Mouse (Mus musculus) neural tube, embryonic 12.5 days (tissue): ENCODE results near the gene Ccdc158. TPM values are rescaled to one million over a fixed set of nuclear protein-coding genes. Genes with fewer than 3 reads are reported as not detected.

Source experiments
- ATAC-seq: fragments of 200-750 bp; cut with Nextera tagmentation; 2 replicates; pipeline ENCODE4 v1.8.0; 2017; ENCODE audit warnings: low read depth, mild to moderate bottlenecking, moderate TSS enrichment, moderate library complexity; ENCODE audit not compliant: low FRiP score
- H3K27ac ChIP-seq: fragments of 300-500 bp; sonication (generic); 2 replicates; pipeline ENCODE4 v1.5.1; 2016
- H3K27me3 ChIP-seq: fragments of 300-500 bp; sonication (generic); replicated peaks from 2 replicates; pipeline ENCODE4 v1.6.1; 2016; ENCODE audit warnings: mild to moderate bottlenecking
- H3K36me3 ChIP-seq: fragments of 300-500 bp; sonication (generic); 2 replicates; pipeline ENCODE4 v1.6.1; 2016; ENCODE audit warnings: mild to moderate bottlenecking
- H3K4me1 ChIP-seq: fragments of 300-500 bp; sonication (generic); 2 replicates; pipeline ENCODE4 v1.6.1; 2016
- H3K4me2 ChIP-seq: fragments of 300-500 bp; sonication (generic); replicated peaks from 2 replicates; pipeline ENCODE4 v1.6.1; 2016; ENCODE audit warnings: mild to moderate bottlenecking
- H3K4me3 ChIP-seq: fragments of 300-500 bp; sonication (generic); 2 replicates; pipeline ENCODE4 v1.5.1; 2016
- H3K9ac ChIP-seq: fragments of 300-500 bp; sonication (generic); 2 replicates; pipeline ENCODE4 v1.6.1; 2016; ENCODE audit warnings: mild to moderate bottlenecking
- H3K9me3 ChIP-seq: fragments of 300-500 bp; sonication (generic); 2 replicates; pipeline ENCODE4 v1.6.1; 2016; ENCODE audit warnings: mild to moderate bottlenecking
- WGBS: fragments of 180-500 bp; shearing (Covaris S2); methylation state at CpG from one replicate; pipeline ENCODE4 v1.1.7; 2016; 5-methylcytosine and 5-hydroxymethylcytosine counted together
- polyA plus RNA-seq: library from polyadenylated mRNA; unstranded; fragments of >200 nt; fragmentation: Nextera tagmentation; extraction: Ambion mirVana; gene quantifications from 2 replicates; pipeline ENCODE4 v1.2.1, GENCODE M21; 2016

The Ccdc158 gene
- polyA plus RNA-seq, 1 experiment from 2014 or later = 0.71 TPM

DNA sequence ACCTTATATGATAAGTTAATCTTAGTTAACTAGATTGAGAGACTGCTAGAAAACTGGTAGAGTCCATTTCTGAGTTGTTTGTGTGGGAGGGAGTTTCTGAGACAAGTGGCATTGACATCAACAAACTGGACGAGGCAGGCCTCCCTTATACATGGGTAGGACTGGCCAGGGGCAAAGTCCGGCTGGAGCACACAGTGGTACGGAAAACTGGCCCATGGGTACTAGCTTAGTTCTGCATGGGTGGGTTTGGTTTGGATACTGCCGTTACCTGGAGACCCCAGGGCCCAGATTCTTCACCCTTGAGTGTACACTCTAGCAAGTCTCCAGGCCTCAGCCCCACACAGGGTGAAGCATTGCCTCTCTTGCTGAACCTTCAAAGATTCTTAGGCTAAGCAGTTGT, 62.3 kb downstream of the Ccdc158 start:
- Histone ChIP-seq H3K4me1 (no peaks in the 10 kb centered on the region), H3K9me3 (no peaks in the 10 kb centered on the region), H3K27ac (no peak overlapping the region), H3K36me3 (no peaks in the 10 kb centered on the region), H3K27me3 (no peaks in the 10 kb centered on the region), H3K9ac (no peak overlapping the region), H3K4me3 (no peak overlapping the region), H3K4me2 (no peak overlapping the region)
- no peak for ATAC-seq
- 91% methylated on average over 4 of the region's 4 CpGs for WGBS

DNA sequence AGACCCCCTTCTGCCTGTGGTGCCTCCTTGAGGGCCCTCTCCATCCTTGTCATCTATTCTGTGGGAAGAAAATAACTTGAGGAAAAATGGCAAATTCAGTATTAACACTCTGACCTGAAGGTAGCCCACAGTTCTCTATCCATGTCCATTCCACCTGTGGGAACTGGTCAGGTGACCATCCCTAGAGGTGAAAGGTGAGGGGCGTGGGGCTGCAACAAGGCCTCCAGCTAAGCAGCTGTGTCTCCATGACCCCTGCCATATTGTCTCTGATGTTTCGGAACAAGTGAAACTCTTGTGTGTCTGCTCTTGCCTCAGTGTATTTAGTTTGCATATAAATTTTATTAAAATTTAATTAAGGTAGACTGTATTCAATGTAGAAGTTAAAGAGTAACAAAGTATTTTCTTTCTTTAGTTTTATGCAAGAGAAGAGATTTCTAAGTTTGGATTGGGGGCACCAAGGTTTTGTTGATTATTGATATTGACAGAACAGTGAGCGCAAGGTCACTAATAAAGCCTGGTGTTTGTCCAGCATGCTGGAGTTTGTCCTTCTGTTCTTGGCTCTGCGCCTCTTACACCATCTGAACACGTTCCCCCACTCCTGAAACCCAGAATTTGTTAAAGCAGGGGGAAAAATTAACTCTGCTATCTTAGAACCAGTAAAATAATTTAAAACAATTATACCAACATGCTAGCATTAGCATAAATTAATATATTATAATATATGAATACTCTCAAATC, 67.4 kb downstream of the Ccdc158 start:
- no peak for ATAC-seq
- Histone ChIP-seq H3K27ac (no peak overlapping the region), H3K9me3 (no peaks in the 10 kb centered on the region), H3K4me3 (no peak overlapping the region), H3K4me2 (no peak overlapping the region), H3K4me1 (peaks cover 3% of the 10 kb centered on the region; the same call in 1 of the 2 replicates), H3K9ac (no peak overlapping the region), H3K27me3 (no peaks in the 10 kb centered on the region), H3K36me3 (no peaks in the 10 kb centered on the region)
- 89% methylated on average over 5 of the region's 5 CpGs for WGBS

GRCm38 (mm10) chr5:92604452-92605247, 70.4 kb downstream of the Ccdc158 start:
- H3K36me3 ChIP-seq = no peaks in the 10 kb centered on the region
- peaks cover 3% of the 10 kb centered on the region; the same call in 1 of the 2 replicates for H3K4me1 ChIP-seq
- whole genome bisulfite sequencing = 83% methylated on average over 10 of the region's 10 CpGs
- H3K27me3 ChIP-seq = no peaks in the 10 kb centered on the region
- no peak overlapping the region for H3K4me2 ChIP-seq
- no peak overlapping the region for H3K27ac ChIP-seq
- H3K4me3 ChIP-seq = no peak overlapping the region
- no peak overlapping the region for H3K9ac ChIP-seq
- H3K9me3 ChIP-seq = no peaks in the 10 kb centered on the region
- no peak for ATAC-seq

DNA sequence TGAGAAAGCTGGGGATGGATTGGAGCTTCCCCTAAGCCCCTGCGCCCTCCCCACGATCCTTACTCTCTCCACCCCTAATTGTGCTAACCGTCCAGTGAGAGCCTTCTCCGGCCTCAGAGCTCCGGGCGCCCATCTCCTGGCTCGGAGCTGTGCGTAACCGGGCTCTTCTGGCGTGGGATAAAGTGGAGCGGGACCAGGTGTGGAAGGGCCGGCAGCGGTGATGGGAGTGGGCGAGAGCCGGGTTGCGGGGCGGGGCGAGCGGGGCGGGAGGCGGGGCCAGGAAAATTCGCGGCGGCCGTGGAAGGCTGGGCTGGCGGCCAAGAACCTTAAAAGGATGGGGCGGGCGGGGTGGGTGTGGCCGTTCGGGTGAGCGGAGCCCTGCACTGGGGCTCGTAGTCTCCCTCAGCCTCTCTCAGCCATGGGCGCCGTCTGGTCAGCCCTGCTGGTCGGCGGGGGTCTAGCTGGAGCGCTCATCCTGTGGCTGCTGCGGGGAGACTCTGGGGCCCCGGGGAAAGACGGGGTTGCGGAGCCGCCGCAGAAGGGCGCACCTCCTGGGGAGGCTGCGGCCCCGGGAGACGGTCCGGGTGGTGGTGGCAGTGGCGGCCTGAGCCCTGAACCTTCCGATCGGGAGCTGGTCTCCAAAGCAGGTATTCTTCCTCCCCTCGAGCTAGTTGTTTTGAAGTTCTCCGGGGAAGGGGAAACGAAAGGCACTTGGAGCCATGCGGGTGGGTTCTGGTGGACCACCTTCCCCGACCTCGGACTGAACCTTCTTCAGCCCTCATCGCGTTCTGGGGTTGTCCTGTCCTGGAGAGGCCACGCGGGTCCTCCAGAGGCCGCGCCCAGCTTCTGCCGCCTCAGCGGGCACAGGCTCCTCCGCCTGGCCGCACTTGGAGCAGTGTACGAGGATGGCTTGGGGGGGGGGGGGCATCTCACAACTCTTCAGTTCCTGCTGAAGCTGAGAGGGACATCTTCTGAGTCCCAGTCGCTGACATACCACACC, 72.1 kb downstream of the Ccdc158 start, which contains the start of gene Stbd1:
Gene Stbd1, plus strand, starts transcription at position 351 of the 1,000 bp plus-strand sequence.
- peaks cover 3% of the 10 kb centered on the region; the same call in 1 of the 2 replicates for H3K4me1 ChIP-seq
- H3K9ac ChIP-seq = peak within 1 kb of the TSS; percentile 60
- WGBS = under 1% methylated on average over 69 of the region's 69 CpGs
- peak within 1 kb of the TSS; percentile 58 for H3K4me3 ChIP-seq
- peak; percentile 95 for ATAC-seq
- H3K9me3 ChIP-seq = no peaks in the 10 kb centered on the region
- H3K27me3 ChIP-seq = no peaks in the 10 kb centered on the region
- no peaks in the 10 kb centered on the region for H3K36me3 ChIP-seq
- H3K27ac ChIP-seq = no peak within 1 kb of the TSS
- H3K4me2 ChIP-seq = peak within 1 kb of the TSS; percentile 96

GRCm38 (mm10) chr5:92599030-92599429, 76.0 kb downstream of the Ccdc158 start:
- Histone ChIP-seq H3K9ac (no peak overlapping the region), H3K9me3 (no peaks in the 10 kb centered on the region), H3K27me3 (no peaks in the 10 kb centered on the region), H3K4me3 (no peak overlapping the region), H3K36me3 (no peaks in the 10 kb centered on the region), H3K4me1 (peaks cover 3% of the 10 kb centered on the region; the same call in 1 of the 2 replicates), H3K4me2 (no peak overlapping the region), H3K27ac (no peak overlapping the region)
- no peak for ATAC-seq
- 85% methylated on average over 10 of the region's 10 CpGs for WGBS

- H3K4me3 ChIP-seq = no peak overlapping the region
- no peak overlapping the region for H3K4me2 ChIP-seq
- no peak overlapping the region for H3K9ac ChIP-seq
- H3K4me1 ChIP-seq = no peaks in the 10 kb centered on the region
- no peaks in the 10 kb centered on the region for H3K36me3 ChIP-seq
- no peaks in the 10 kb centered on the region for H3K27me3 ChIP-seq
- no peak overlapping the region for H3K27ac ChIP-seq
- 93% methylated on average over 8 of the region's 8 CpGs for WGBS
- ATAC-seq = no peak
- H3K9me3 ChIP-seq = no peaks in the 10 kb centered on the region
Observed at GRCm38 (mm10) chr5:92596865-92597264, 78.2 kb downstream of the Ccdc158 start.

- no peak overlapping the region for H3K4me2 ChIP-seq
- H3K9ac ChIP-seq = no peak overlapping the region
- no peaks in the 10 kb centered on the region for H3K4me1 ChIP-seq
- no peaks in the 10 kb centered on the region for H3K36me3 ChIP-seq
- no peak overlapping the region for H3K27ac ChIP-seq
- ATAC-seq = no peak
- no peaks in the 10 kb centered on the region for H3K27me3 ChIP-seq
- no peak overlapping the region for H3K4me3 ChIP-seq
- WGBS = 86% methylated on average over 5 of the region's 5 CpGs
- no peaks in the 10 kb centered on the region for H3K9me3 ChIP-seq
Observed at GRCm38 (mm10) chr5:92595026-92595425, 80.0 kb downstream of the Ccdc158 start.

GRCm38 (mm10) chr5:92585932-92586331, 89.1 kb downstream of the Ccdc158 start:
- Histone ChIP-seq H3K9me3 (no peaks in the 10 kb centered on the region), H3K4me3 (no peak overlapping the region), H3K27me3 (no peaks in the 10 kb centered on the region), H3K36me3 (no peaks in the 10 kb centered on the region), H3K9ac (no peak overlapping the region), H3K4me2 (no peak overlapping the region), H3K27ac (no peak overlapping the region), H3K4me1 (no peaks in the 10 kb centered on the region)
- 50% methylated on average over 10 of the region's 10 CpGs for WGBS
- no peak for ATAC-seq

DNA sequence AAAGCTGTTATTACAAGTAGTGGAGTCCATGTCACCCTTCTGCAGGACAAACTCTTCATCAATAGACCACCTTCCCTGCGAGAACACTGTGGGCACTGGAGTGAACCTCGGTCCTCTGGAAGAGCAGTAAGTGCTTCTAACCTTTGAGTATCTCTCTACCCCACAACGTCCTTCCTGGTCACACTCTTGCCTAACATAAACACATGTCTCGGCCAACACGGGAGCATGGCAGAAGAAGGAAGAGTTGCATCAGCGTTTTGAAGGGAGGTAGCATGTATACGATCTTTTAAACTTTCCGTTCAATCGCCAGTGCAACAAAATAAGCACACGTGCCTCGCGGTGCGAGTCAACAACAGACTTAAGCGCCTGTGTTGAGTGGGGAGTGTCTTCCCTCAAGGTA, 95.5 kb downstream of the Ccdc158 start:
- WGBS = 90% methylated on average over 14 of the region's 14 CpGs
- no peak for ATAC-seq
- H3K9me3 ChIP-seq = no peaks in the 10 kb centered on the region
- H3K36me3 ChIP-seq = no peaks in the 10 kb centered on the region
- H3K27ac ChIP-seq = no peak overlapping the region
- no peaks in the 10 kb centered on the region for H3K4me1 ChIP-seq
- no peak overlapping the region for H3K9ac ChIP-seq
- H3K4me2 ChIP-seq = no peak overlapping the region
- H3K27me3 ChIP-seq = no peaks in the 10 kb centered on the region
- H3K4me3 ChIP-seq = no peak overlapping the region

DNA sequence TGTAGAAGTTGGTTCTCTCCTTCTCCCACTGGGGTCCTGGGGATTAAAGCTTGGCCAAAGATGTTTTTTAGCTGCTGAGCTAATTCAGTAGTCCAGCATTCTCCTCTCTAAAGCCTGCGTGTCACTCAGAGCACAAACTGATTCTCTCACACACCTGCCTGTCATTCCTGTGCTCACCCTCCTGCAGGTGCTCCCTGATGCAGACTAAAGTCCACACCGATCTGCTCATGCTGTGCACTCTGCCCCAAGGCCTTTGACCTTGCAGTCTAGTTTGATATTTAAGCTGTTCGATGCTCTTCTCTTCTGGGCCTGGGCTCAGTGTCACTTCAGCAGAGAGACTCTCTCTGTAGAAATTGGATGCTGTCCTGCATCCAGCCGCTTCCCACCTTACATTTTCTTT, 103.8 kb downstream of the Ccdc158 start:
- Histone ChIP-seq H3K4me1 (no peaks in the 10 kb centered on the region), H3K9ac (no peak overlapping the region), H3K36me3 (no peaks in the 10 kb centered on the region), H3K4me2 (no peak overlapping the region), H3K9me3 (no peaks in the 10 kb centered on the region), H3K27me3 (no peaks in the 10 kb centered on the region), H3K4me3 (no peak overlapping the region), H3K27ac (no peak overlapping the region)
- WGBS = 90% methylated on average over 4 of the region's 4 CpGs
- no peak for ATAC-seq

DNA sequence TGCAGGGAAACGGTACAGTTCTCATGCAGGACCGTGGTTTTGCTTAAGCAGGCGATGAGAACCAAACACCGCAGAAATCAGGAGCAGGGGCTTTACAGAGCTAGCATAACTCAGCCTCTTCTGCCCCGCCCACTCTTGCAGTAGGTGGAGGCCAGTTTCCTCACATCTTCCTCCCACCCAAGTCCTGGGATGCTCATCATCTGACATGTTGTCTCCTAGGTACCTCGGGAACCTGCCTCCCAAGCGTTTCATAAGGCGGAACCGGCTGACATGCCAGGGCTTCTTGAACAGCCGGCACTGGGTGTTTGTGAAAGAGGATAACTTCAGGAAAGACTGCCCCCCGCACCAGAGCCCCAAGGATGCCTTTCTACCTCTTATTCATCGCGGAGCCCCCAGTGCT, 113.1 kb downstream of the Ccdc158 start:
- no peak overlapping the region for H3K4me3 ChIP-seq
- WGBS = 84% methylated on average over 13 of the region's 13 CpGs
- H3K9ac ChIP-seq = no peak overlapping the region
- no peaks in the 10 kb centered on the region for H3K9me3 ChIP-seq
- no peak overlapping the region for H3K27ac ChIP-seq
- H3K36me3 ChIP-seq = no peaks in the 10 kb centered on the region
- H3K4me1 ChIP-seq = no peaks in the 10 kb centered on the region
- no peaks in the 10 kb centered on the region for H3K27me3 ChIP-seq
- H3K4me2 ChIP-seq = no peak overlapping the region
- no peak for ATAC-seq

GRCm38 (mm10) chr5:92560201-92560600, 114.9 kb downstream of the Ccdc158 start:
- 80% methylated on average over 2 of the region's 2 CpGs for WGBS
- Histone ChIP-seq H3K9me3 (no peaks in the 10 kb centered on the region), H3K36me3 (no peaks in the 10 kb centered on the region), H3K4me1 (no peaks in the 10 kb centered on the region), H3K27ac (no peak overlapping the region), H3K4me3 (no peak overlapping the region), H3K9ac (no peak overlapping the region), H3K27me3 (no peaks in the 10 kb centered on the region), H3K4me2 (no peak overlapping the region)
- no peak for ATAC-seq
